Mouse (Mus musculus) G1E (cell line): ENCODE data around the gene Rspry1. TPM values are rescaled to one million over a fixed set of nuclear protein-coding genes. Genes with fewer than 3 reads are reported as not detected.

Source experiments
- ATAC-seq: 2 replicates; pipeline ENCODE4 v1.8.0; 2016; ENCODE audit warnings: mild to moderate bottlenecking; ENCODE audit not compliant: insufficient number of reproducible peaks, poor library complexity, low FRiP score, severe bottlenecking; ENCODE audit errors: extremely low read depth
- DNase-seq: peaks from one replicate; pipeline ENCODE4 v3.0.0; 2012; ENCODE audit warnings: low spot score
- H3K27me3 ChIP-seq: 2 replicates; pipeline ENCODE4 v1.6.1; 2012; ENCODE audit warnings: mild to moderate bottlenecking, low read length, inconsistent platforms; ENCODE audit not compliant: insufficient read depth
- H3K36me3 ChIP-seq: replicated peaks from 2 replicates; pipeline ENCODE3; 2012; ENCODE audit warnings: mild to moderate bottlenecking, inconsistent platforms
- H3K4me1 ChIP-seq: 2 replicates; pipeline ENCODE4 v1.6.1; 2012; ENCODE audit warnings: low read depth, low read length, inconsistent platforms, mixed read lengths; ENCODE audit not compliant: insufficient read depth
- H3K4me3 ChIP-seq: 2 replicates; pipeline ENCODE4 v1.5.1; 2012; ENCODE audit warnings: low read depth, mild to moderate bottlenecking, inconsistent platforms, low read length, moderate library complexity, mixed read lengths
- H3K9me3 ChIP-seq: replicated peaks from 2 replicates; pipeline ENCODE4 v1.6.1; 2012; ENCODE audit warnings: inconsistent platforms
- CTCF ChIP-seq: IDR thresholded peaks from 2 replicates; pipeline ENCODE4 v1.5.1; 2012; ENCODE audit warnings: low read depth, low read length, inconsistent platforms, mixed read lengths
- GATA1 ChIP-seq: IDR thresholded peaks from 2 replicates; pipeline ENCODE4 v1.6.1; 2012; ENCODE audit warnings: borderline replicate concordance, low read length, inconsistent platforms, mixed read lengths
- GATA2 ChIP-seq: IDR thresholded peaks from 2 replicates; pipeline ENCODE4 v1.6.1; 2012; ENCODE audit warnings: low read depth, low read length, inconsistent platforms, borderline replicate concordance
- POLR2AphosphoS5 ChIP-seq: IDR thresholded peaks from 2 replicates; pipeline ENCODE4 v1.6.1; 2012; ENCODE audit warnings: low read depth, low read length, inconsistent platforms; ENCODE audit not compliant: insufficient replicate concordance
- TAL1 ChIP-seq: conservative IDR thresholded peaks from 2 replicates; pipeline ENCODE4 v1.6.1; 2012; ENCODE audit warnings: low read depth, low read length, inconsistent platforms, mixed read lengths
- polyA plus RNA-seq: library from polyadenylated mRNA; stranded (reverse); fragments of >175 nt; gene quantifications from 2 replicates; pipeline ENCODE4 v1.2.3, GENCODE M21; 2012
- total RNA-seq, 2 experiments: library from RNA; stranded (forward) in 1 of 2; stranded (reverse) in 1 of 2; fragments of 200-1000 nt in 1 of 2; fragments of >200 nt in 1 of 2; fragmentation: Nextera tagmentation in 1 of 2; gene quantifications; 2 replicates each; pipeline ENCODE4 v1.2.3; 2014 to 2017

Rspry1 gene
- total and polyA plus RNA-seq, 3 experiments, result 14.9 to 144 (median 123) TPM

DNA sequence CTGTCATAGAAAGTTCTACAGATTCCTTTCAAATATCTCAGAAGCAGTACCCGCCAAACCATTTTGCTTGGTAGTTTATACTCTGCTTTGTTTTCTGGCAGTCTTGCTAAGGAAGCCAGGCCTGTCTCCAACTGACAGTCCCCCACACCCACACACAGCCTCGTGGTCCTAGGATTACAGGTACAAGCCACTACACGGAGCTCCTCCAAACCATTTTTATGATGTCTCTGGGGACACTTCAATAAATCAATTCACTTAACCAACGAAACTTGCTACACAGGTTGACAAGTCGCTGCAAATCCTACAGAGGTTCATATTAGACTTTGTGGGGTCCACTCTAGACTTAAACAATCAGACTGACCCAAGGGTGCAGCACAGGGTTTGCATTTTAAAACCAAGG is 1.3 kb upstream of the Rspry1 start:
- DNase-seq (no peak), ATAC-seq (no peak)
- no peak for TF ChIP-seq CTCF
- TF ChIP-seq GATA1, result no peak
- no peak for TF ChIP-seq POLR2AphosphoS5
- TF ChIP-seq GATA2, result no peak
- no peak for TF ChIP-seq TAL1
- Histone ChIP-seq H3K9me3 (no peaks in the 10 kb centered on the region), H3K4me1 (peaks cover 43% of the 10 kb centered on the region), H3K4me3 (peak overlapping the region; percentile 84), H3K27me3 (no peaks in the 10 kb centered on the region), H3K36me3 (peaks cover 28% of the 10 kb centered on the region)

DNA sequence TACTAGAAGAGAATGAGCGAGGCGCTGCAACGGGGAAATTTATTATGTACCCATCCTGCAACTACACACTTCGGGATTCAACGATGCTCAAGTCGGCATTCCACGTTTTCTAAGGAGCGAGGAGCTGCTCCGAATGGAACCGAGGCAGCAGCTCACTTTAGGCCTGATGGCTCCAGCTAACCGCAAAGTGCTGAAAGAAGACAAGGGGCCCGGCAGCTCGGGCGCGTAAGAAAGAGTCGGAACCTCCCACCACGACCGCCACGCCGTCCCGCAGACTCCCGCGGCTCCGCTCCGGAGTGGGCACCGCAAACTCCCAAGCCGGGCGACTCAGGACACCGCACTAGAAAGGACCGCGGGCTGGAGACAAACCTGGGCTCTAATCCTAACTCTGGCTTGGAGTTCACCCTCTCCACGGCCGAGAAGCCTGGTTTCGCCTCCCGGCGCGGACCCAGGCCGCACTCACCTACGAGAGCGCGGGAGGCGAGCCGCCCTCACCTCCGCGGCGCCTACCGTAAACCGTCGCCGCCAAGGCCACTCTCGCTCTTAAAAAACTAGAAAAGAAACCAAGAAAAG is 617 bp upstream of the Rspry1 start:
- ATAC-seq (no peak), DNase-seq (peak; percentile 8)
- Histone ChIP-seq H3K36me3 (peaks cover 21% of the 10 kb centered on the region), H3K4me3 (peak overlapping the region; percentile 84), H3K4me1 (peaks cover 38% of the 10 kb centered on the region), H3K9me3 (no peaks in the 10 kb centered on the region), H3K27me3 (no peaks in the 10 kb centered on the region)
- no peak for TF ChIP-seq POLR2AphosphoS5

DNA sequence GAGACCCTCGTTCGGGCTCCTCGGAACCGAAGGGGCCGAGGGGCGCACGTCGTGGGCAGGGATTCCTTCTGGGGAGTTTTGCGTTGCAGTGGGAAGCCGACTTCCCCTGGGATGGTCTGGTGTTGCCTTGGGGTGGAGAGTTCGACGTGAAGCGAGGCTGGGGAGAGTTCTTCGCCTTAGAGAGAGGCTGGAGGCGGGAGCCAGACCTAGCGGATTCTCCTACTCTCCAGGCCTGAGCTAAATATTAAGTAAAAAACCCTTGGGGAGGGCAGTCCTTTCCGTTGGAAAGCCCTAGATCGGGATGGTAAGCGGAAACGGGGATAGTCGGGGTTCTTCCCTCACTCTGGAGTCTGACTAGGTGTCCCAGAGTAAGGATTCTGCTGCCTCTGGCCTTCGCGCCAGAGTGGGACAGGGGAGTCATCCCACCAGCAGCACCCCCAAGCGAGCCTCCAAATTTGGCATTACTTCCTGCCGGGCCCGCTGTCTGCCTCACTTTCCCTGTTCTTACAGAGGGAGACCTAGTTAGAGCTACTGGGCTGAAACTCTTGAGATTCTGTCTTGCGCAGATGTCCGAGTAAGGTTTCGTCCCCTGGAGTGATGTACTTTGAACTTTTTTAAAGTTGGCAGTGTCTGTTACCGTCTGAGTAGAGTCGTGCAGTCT is 864 bp downstream of the Rspry1 start:
- Histone ChIP-seq H3K36me3 (peaks cover 21% of the 10 kb centered on the region), H3K4me3 (peak overlapping the region; percentile 84), H3K27me3 (no peaks in the 10 kb centered on the region), H3K9me3 (no peaks in the 10 kb centered on the region), H3K4me1 (peaks cover 29% of the 10 kb centered on the region)
- no peak for ATAC-seq
- no peak for DNase-seq
- no peak for TF ChIP-seq GATA1
- no peak for TF ChIP-seq POLR2AphosphoS5
- no peak for TF ChIP-seq GATA2
- no peak for TF ChIP-seq CTCF
- no peak for TF ChIP-seq TAL1

DNA sequence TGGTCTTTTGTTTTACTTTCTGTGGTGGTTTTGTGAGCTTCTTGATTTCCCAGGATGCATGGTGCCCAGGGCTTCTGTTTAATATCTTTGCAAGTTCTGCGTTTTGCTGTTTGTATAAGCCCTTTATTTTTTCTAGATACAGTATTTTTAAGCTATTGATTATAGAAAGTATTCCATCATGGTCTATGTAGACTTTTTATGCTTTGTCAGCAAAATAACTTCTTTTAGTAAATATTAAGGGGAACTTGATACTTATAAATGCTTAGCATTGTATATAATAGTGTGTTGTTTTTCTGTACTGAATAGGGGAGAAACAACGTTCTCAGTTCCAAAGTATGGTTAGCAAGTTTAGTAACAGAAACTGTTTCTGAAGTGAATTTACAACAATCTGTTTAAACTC is 2.3 kb downstream of the Rspry1 start:
- peaks cover 23% of the 10 kb centered on the region for H3K4me1 ChIP-seq
- TF ChIP-seq POLR2AphosphoS5 (no peak), CTCF (no peak), GATA2 (no peak), TAL1 (no peak), GATA1 (no peak)
- DNase-seq (no peak), ATAC-seq (no peak)
- no peaks in the 10 kb centered on the region for H3K27me3 ChIP-seq
- peaks cover 20% of the 10 kb centered on the region for H3K36me3 ChIP-seq
- H3K4me3 ChIP-seq, result no peak overlapping the region
- no peaks in the 10 kb centered on the region for H3K9me3 ChIP-seq

DNA sequence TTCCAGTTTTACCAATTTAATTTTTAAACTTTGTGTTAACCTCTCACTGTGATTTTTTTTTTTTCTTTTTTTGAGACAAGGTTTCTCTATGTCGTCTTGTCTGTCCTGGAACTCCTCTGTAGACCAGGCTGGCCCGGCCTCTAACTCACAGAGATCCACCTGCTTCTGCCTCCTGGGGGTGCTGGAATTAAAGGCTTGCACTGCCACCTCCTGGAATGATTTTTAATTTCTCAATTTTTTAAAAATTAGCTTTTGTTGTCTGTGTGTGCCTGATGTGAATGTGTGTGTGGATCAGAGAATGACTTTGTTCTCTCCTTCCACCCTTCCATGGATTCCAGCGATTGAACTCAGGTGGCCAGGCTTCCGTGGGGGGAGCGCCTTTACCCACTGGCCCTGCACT is 5.3 kb downstream of the Rspry1 start:
- Histone ChIP-seq H3K9me3 (no peaks in the 10 kb centered on the region), H3K36me3 (peaks cover 28% of the 10 kb centered on the region), H3K4me3 (no peak overlapping the region), H3K4me1 (peaks cover 15% of the 10 kb centered on the region), H3K27me3 (no peaks in the 10 kb centered on the region)
- ATAC-seq, result no peak
- no peak for DNase-seq
- TF ChIP-seq CTCF, result no peak
- no peak for TF ChIP-seq GATA2
- TF ChIP-seq POLR2AphosphoS5, result no peak
- no peak for TF ChIP-seq GATA1
- TF ChIP-seq TAL1, result no peak

DNA sequence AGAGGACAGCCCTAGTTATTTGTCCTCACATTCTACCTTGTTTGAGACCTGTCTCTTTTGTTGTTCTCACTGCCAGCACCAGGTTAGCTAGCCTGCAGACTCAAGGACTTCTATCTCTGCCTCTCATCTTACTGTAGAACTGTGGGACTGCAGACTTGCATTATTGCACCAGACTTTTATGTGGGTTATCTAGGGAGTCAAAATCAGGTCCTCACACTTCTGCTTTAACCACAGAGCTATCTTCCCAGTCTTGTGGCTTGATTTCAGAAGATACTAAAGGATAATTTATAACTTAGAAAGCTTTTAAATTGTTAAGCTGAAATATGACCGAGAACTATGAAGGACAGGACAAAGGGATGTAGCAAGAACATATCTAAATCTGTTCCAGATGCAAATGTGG is 23.1 kb downstream of the Rspry1 start:
- no peaks in the 10 kb centered on the region for H3K9me3 ChIP-seq
- H3K27me3 ChIP-seq, result no peaks in the 10 kb centered on the region
- DNase-seq, result no peak
- TF ChIP-seq CTCF (no peak), TAL1 (no peak), GATA1 (no peak), POLR2AphosphoS5 (no peak), GATA2 (no peak)
- no peak overlapping the region for H3K4me3 ChIP-seq
- peaks cover 15% of the 10 kb centered on the region for H3K4me1 ChIP-seq
- H3K36me3 ChIP-seq, result peaks cover 58% of the 10 kb centered on the region
- 0 out of 2 replicates have a peak, but pooled peaks have one; percentile 8 for ATAC-seq
